Mouse (Mus musculus) layer of hippocampus, adult 2 months (tissue): ENCODE data around the gene Tnip1. TPM values are rescaled to one million over a fixed set of nuclear protein-coding genes. Genes with fewer than 3 reads are reported as not detected.
"Not testable (repeated sequence)": the region's sequence is repeated elsewhere in the genome, so short reads cannot be mapped to it uniquely, and the experiment has no call there.

Experiments used
- DNase-seq, 2 experiments: peaks; one replicate each; pipeline ENCODE4 v3.0.0; 2022; ENCODE audit warnings: low spot score in 2 of 2
- H3K27ac ChIP-seq: fragments of 200-600 bp; 2 replicates; pipeline ENCODE4 v1.8.1; 2022
- H3K4me3 ChIP-seq: fragments of 200-600 bp; 2 replicates; pipeline ENCODE4 v1.8.1; 2022; ENCODE audit warnings: mild to moderate bottlenecking
- CTCF ChIP-seq: fragments of 200-600 bp; conservative IDR thresholded peaks from 2 replicates; pipeline ENCODE4 v1.8.1; 2022; ENCODE audit warnings: antibody characterized with exemption, mild to moderate bottlenecking, moderate library complexity
- total RNA-seq, 2 experiments: library from RNA; stranded (reverse); gene quantifications; 2 replicates each; pipeline ENCODE4 v1.2.3; 2021

The Tnip1 gene
- total RNA-seq, 2 experiments from 2014 or later: 33.0 to 33.1 TPM

DNA sequence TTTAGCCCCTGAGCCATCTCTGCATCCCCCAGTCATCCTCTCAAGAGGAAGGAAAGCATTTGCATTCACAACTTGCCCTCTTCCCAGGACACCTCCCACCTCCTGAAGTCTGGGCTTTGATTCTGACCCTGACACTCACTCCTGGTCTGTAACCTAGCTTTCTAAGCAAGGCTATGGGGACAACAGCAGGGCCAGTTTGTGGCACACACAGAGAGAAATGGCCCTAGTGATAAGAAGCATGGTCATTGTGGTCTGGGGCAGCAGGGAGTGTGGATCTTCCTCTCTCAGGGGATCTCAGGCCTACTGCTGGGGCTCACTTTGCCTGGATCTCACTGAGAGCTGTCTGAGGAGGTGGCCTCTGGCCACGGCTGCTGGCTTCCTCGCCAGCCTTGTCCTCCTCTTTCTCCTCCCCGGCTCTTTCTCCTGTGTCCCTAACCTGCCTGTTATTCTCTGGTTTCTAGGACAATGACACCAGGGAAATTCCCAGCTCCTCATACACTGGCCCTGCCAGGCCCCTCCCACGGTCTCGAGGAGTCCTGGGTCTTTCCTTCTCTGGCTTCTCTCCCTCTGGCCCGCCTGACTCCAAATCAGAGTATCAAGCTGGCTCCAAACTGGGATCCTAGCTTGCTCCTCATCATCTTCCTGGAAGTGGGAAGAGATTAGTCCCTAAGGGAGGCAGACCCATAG lies 1.4 kb downstream of the Tnip1 start:
- no peak for TF ChIP-seq CTCF
- H3K27ac ChIP-seq: no peak overlapping the region
- no peak overlapping the region for H3K4me3 ChIP-seq
- no peak for DNase-seq

GRCm38 (mm10) chr11:54960251-54960650 lies 2.5 kb downstream of the Tnip1 start:
- no peak overlapping the region for H3K27ac ChIP-seq
- DNase-seq: no peak
- no peak for TF ChIP-seq CTCF
- no peak overlapping the region for H3K4me3 ChIP-seq

- TF ChIP-seq CTCF: no peak
- DNase-seq: no peak
- Histone ChIP-seq H3K4me3 (no peak overlapping the region), H3K27ac (no peak overlapping the region)
Observed at GRCm38 (mm10) chr11:54958571-54959073, 4.1 kb downstream of the Tnip1 start.

- DNase-seq, H3K4me3 ChIP-seq: not testable (repeated sequence)
Observed at GRCm38 (mm10) chr11:54957708-54958107, 5.0 kb downstream of the Tnip1 start.

DNA sequence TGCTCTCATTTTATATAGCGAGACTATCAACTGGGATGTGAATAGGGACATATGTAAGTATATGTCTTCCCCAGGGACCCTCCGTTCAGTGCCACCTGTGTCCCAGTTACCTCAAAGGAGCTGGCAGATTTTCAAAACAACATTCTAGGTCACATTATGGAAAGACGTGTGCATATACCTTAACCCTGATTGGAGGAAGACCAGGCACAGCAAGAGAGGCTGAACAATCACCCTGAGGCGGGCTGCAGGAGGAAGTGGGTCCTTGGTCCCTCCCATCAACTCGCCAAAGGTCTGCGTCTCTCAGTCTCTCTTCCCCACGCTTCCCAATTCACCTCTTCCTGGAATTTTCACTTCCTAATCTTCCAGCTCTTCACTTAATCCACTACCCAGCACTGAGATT lies 5.8 kb downstream of the Tnip1 start:
- Histone ChIP-seq H3K27ac (no peak overlapping the region), H3K4me3 (no peak overlapping the region)
- no peak for DNase-seq
- TF ChIP-seq CTCF: no peak

More at GRCm38 (mm10) chr11:54957708-54958107, 5.0 kb downstream of the Tnip1 start:
- not testable (repeated sequence) for H3K27ac ChIP-seq

DNA sequence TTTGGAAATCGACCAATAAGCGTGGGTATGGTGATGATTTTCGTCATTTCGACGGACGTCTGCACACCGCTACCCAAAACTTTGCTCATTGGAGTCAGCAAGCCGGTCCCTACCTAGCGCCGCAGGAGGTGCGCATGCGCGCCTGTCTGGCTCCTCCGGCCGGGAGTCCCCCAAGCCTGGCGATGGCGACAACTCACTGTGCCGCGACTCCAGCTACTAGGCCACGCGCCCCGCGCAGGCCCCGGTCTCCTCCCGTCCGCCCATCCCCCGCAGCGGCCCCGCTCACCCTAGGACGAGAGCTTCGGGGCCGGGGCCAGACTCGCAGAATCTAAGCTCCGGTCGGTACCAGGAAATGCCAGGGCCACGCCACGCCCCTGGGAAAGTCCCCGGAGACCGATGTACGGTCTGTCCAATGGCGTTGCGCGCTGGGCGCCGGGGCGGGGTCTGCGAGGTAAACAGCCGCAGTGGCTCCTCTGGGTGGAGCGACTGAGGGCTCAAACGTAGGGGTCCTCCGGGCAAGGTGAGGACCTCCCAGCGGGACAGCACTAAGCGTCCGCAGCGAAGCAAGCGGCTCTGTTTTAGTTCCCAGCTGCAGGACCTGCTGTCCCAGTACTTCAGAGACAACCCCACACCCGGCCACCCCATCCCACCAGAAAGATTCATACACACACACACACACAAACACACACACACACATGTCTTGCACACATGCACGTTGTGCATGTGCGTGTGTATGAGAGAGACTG lies 6.8 kb downstream of the Tnip1 start:
- no peak for TF ChIP-seq CTCF
- peak overlapping the region; percentile 94 for H3K27ac ChIP-seq
- DNase-seq: peak; percentile 97 to 98
- peak overlapping the region; percentile 96 for H3K4me3 ChIP-seq

DNA sequence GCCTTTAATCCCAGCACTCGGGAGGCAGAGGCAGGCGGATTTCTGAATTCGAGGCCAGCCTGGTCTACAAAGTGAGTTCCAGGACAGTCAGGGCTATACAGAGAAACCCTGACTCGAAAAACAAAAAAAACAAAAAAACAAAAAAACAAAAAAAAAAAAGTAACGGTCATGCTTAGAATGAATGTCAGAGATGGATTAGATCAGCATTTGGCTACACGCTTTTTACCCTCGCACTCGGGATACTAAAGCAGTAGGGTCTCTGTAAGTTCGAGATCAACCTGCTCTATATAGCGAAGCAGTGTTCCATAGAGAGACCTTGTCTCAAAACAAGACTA lies 7.3 kb downstream of the Tnip1 start:
- DNase-seq: not testable (repeated sequence)
- H3K4me3 ChIP-seq: peak overlapping the region; percentile 96
- H3K27ac ChIP-seq: peak overlapping the region; percentile 94

GRCm38 (mm10) chr11:54954716-54955115 lies 8.0 kb downstream of the Tnip1 start:
- no peak for TF ChIP-seq CTCF
- Histone ChIP-seq H3K4me3 (peak overlapping the region; percentile 20; the same call in 1 of the 2 replicates), H3K27ac (peak overlapping the region; percentile 66)
- no peak for DNase-seq

DNA sequence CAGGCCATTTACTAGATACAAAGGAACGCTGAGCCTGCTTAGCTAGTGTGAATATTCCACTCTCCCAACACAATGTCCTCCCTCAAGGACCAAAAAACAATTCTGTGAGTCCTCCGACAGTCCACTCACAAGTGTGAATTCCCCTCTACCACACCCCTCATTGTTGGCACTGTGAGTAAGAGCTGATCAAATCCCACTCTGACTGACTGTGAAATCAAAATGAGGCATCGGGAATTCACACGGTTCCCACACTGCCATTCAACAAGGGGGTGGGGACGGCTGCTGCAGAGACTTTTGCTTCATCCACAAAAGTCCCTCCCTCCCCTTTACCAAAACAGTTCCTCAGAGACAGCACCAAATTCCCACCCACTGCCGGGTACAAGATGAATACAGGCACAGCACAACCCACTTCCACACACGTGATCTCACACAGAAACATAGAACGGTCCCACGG lies 8.7 kb downstream of the Tnip1 start:
- TF ChIP-seq CTCF: no peak
- Histone ChIP-seq H3K27ac (peak overlapping the region; percentile 66), H3K4me3 (peak overlapping the region; percentile 20; the same call in 1 of the 2 replicates)
- peak; percentile 40 to 50 for DNase-seq

DNA sequence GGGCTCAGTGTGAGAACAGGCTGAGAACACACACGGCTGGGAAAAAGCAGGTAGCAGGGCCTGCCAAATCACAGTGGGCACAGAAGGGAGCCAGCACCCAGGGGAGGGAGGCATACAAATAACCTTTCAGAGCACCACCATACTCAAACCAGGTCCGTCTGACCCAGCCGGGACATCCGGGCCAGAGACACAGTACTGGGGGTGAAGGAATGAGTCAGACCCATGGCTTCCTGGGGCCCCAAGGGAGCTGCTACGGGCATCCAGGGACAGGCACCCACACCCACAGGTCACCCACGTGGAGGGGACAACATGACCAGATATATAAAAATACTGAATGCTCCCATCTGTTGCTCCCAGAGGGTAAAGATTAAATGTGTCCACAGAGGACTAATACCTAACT lies 10.1 kb downstream of the Tnip1 start:
- no peak for DNase-seq
- Histone ChIP-seq H3K4me3 (no peak overlapping the region), H3K27ac (no peak overlapping the region)
- no peak for TF ChIP-seq CTCF

- TF ChIP-seq CTCF: no peak
- DNase-seq: no peak
- Histone ChIP-seq H3K4me3 (no peak overlapping the region), H3K27ac (no peak overlapping the region)
Observed at GRCm38 (mm10) chr11:54950684-54951083, 12.0 kb downstream of the Tnip1 start.

- no peak for TF ChIP-seq CTCF
- Histone ChIP-seq H3K4me3 (no peak overlapping the region), H3K27ac (no peak overlapping the region)
- DNase-seq: no peak
Observed at GRCm38 (mm10) chr11:54949717-54950116, 13.0 kb downstream of the Tnip1 start.

GRCm38 (mm10) chr11:54944702-54945101 lies 18.0 kb downstream of the Tnip1 start:
- no peak overlapping the region for H3K27ac ChIP-seq
- DNase-seq: no peak
- no peak overlapping the region for H3K4me3 ChIP-seq
- TF ChIP-seq CTCF: no peak

GRCm38 (mm10) chr11:54940056-54940455 lies 22.7 kb downstream of the Tnip1 start:
- DNase-seq: no peak
- no peak overlapping the region for H3K4me3 ChIP-seq
- no peak for TF ChIP-seq CTCF
- H3K27ac ChIP-seq: peak overlapping the region; percentile 67
